Mouse (Mus musculus) v-Abl transformed pro-B cells (cell line): ENCODE measurements around the gene Hist1h2bc.
"Not testable (repeated sequence)": the region's sequence is repeated elsewhere in the genome, so short reads cannot be mapped to it uniquely, and the experiment has no call there.

ENCODE experiments used
- in situ Hi-C, 2 experiments: fragments of 400-800 bp; cut with MboI; formaldehyde crosslinking; loops; one replicate each; pipeline ENCODE4 v1.15.1; 2025; ENCODE audit not compliant: unreplicated experiment in 2 of 2

Hist1h2bc gene

GRCm38 (mm10) chr13:23697491-23698299, 13.7 kb downstream of the Hist1h2bc start:
- in situ Hi-C loops: loop anchor here in 1 of 2 experiments (5.0 to 10.0 kb wide), 3 partner anchors 35 to 265 kb away; partner anchors contain the start of genes Hist1h1d and Hist1h4f

DNA sequence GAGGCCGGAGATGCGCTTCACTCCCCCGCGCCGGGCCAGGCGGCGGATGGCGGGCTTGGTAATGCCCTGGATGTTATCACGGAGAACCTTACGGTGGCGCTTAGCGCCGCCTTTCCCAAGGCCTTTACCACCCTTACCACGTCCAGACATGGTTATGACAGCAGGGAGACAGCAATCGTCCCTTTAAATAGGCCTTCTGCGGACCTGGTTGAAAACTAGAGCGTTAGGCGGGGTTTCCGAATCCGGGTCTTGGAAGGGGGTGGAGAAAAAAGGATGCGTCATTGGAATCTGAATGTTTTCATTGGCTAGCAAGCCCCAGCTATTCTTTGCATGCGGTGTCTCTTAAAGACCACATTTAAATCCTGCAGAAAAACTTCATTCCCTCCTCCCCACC, 14.3 kb downstream of the Hist1h2bc start, which contains the start of gene Hist1h4c:
Gene Hist1h4c (minus strand): TSS at position 155 of the 394 bp plus-strand sequence.
- in situ Hi-C loops: loop anchor here in 1 of 2 experiments (5.0 to 10.0 kb wide), 3 partner anchors 34 to 266 kb away; partner anchors contain the start of genes Hist1h1d and Hist1h4f

DNA sequence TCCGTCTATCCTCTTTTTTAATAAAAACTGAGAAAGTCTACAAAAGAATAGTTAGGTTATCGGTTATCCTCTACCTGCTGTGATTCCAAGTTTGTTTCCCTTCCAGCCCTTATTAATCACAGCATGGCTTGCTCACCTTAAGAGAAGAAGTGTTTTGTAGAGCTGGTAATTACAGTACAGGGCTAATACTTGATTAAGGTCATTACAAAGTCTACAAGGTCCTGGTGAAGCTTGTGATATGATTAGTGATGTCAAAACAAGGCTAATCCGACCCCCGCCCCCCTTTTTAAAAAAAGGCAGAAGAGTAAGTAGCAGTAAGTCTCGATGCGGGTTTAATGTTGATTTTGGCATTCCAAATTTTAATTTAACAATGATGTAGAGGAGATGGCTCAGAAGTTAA, 15.0 kb downstream of the Hist1h2bc start:
- in situ Hi-C loops: loop anchor here in 1 of 2 experiments (5.0 to 10.0 kb wide), 3 partner anchors 33 to 267 kb away; partner anchors contain the start of genes Hist1h1d and Hist1h4f

- in situ Hi-C loops: loop anchor here (5.0 to 10.0 kb wide), 4 partner anchors 33 to 267 kb away; partner anchors contain the start of genes Hist1h1c (in 1 of the 2), Hist1h1d (in 1 of the 2) and Hist1h4f (in 1 of the 2)
These were observed 15.8 kb downstream of the Hist1h2bc start for GRCm38 (mm10) chr13:23699767-23700166.

DNA sequence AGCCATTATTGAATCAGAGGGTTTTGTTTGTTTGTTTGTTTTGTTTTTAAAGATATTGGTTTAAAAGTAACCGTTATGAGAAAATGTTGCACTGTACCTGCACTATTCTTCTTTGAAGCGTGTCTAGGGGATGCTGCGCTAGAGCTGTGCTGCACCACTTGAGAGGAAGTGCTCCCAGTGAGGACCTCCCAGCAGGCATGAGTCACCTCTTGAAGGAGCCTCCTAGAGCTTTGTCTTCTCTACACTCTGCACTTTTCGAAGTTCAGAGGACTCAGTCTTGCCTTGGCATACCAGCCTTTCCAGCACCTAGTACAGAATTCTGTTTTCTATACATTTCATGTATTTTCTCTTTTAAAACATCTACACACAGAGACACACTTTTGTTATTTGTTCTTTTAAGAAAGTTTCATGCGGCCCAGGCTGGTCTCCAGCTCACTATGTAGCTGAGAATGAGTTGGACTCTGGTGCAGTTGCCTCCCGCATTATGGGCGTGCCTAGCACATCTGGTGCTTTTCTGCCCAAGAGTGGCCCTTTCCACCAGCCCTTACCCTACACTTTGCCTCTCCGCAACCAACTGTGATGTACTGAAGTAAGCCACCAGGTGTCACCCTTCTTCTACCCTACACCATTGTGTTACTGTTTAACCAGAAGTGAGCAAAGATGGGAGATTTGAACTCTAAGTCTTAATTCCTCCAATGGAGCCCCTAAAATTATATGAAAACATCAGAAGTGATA, 17.0 kb downstream of the Hist1h2bc start:
- in situ Hi-C loops: loop anchor here in 1 of 2 experiments (5.0 kb wide), 1 partner anchor 36 kb away; the partner anchor contains the start of gene Hist1h1c

DNA sequence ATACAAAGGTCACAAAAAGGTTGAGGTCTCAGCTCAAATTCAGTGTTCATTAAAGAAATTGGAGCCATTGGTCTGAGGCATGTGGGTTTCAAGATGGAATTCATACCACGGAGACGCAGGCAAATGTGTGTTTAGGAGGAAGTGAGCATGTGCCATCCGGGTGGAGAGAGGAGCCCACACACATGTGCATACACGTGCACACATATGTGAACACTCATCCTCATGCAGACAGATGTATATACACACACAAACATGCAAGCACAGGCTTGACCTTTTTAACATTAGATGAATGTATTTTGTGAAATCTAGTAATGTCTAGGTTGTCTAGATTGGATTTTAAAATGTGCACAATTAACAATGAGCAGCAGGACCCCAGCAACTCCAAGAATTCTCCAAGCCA, 18.2 kb downstream of the Hist1h2bc start:
- in situ Hi-C loops: loop anchor here in 1 of 2 experiments (5.0 kb wide), 1 partner anchor 35 kb away; the partner anchor contains the start of gene Hist1h1c

- in situ Hi-C loops: loop anchor here in 1 of 2 experiments (5.0 kb wide), 1 partner anchor 34 kb away; the partner anchor contains the start of gene Hist1h1c
These were observed 18.8 kb downstream of the Hist1h2bc start for GRCm38 (mm10) chr13:23702801-23703200.

GRCm38 (mm10) chr13:23705751-23706356, 21.9 kb downstream of the Hist1h2bc start:
- in situ Hi-C loops: no loop called here

DNA sequence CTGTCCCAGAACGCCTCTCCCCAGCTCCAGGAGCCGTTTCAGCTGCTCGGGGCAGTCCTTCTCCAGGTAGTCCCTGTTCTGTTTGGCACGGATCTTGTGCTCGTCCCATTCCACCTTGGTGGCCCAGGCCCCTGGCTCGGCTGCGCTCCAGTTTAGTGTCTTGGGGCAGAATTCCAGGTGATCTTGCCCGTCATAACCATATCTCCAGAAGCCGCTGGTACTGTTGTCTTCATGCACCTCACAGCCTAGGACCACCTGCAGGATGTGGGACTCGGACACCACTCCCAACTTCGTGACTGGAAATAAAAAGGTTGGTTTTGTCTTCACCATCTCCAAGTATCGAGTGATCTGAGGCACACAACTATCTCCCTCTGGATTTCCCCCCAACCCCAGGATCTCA, 22.8 kb downstream of the Hist1h2bc start:
- in situ Hi-C loops: no loop called here

DNA sequence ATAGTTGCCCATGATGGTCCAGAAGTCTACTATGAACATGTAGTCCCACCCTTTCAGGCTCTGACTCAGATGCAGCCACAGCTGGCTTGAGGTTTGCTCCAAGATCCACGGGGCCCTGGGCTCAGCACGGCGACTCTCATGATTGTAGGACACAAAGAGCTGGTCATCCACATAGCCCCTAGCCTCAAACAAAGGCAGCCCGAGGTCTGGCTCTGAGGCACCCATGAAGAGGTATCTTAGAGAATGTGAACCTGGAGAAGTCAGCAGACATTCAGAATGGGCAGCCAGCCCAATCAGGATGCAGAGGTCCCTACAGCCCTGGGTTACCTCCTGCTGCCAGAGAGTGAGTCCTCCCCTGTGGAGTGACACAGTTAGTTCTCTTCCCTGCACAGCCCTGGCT, 24.0 kb downstream of the Hist1h2bc start:
- in situ Hi-C loops: no loop called here

GRCm38 (mm10) chr13:23708654-23709053, 24.7 kb downstream of the Hist1h2bc start:
- in situ Hi-C loops: no loop called here

DNA sequence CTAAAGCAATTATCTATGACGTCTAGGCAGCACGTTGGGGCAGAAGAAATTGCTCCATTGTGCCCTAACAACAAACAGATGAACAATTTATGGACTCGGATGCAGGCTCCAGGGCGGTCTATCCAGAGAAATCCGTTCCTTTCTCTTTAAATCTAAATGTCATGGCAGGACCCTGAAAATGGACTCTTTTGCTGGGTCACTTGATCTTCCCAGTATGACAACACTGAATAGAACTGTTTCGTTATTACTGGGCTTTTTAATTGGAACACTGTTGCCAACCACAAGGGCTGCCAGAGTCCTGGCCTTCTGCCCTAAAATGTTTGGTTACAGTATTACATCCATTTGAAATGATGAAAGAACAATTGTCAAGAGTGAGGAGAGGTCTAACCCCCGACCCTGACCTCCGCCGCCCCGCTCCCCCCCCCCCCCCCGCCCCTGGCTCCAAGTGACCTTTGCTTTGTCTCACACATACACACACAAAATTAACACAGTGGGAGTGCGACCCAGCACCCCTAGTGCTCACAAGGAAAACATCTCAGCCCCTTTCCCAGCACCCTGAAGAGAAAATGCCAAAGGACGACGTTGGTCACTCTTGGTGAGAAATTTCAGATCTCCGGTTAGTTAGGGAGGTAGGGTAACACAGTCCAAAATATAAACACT, 25.8 kb downstream of the Hist1h2bc start:
- in situ Hi-C loops: no loop called here

GRCm38 (mm10) chr13:23710374-23711089, 26.5 kb downstream of the Hist1h2bc start, which contains the start of gene Hfe:
Gene Hfe, minus strand, starts transcription at chr13:23710854.
- in situ Hi-C loops: no loop called here

GRCm38 (mm10) chr13:23716261-23717042, 32.5 kb downstream of the Hist1h2bc start:
- in situ Hi-C loops: no loop called here

- in situ Hi-C loops: no loop called here
These were observed 33.2 kb downstream of the Hist1h2bc start for GRCm38 (mm10) chr13:23717176-23717575.

DNA sequence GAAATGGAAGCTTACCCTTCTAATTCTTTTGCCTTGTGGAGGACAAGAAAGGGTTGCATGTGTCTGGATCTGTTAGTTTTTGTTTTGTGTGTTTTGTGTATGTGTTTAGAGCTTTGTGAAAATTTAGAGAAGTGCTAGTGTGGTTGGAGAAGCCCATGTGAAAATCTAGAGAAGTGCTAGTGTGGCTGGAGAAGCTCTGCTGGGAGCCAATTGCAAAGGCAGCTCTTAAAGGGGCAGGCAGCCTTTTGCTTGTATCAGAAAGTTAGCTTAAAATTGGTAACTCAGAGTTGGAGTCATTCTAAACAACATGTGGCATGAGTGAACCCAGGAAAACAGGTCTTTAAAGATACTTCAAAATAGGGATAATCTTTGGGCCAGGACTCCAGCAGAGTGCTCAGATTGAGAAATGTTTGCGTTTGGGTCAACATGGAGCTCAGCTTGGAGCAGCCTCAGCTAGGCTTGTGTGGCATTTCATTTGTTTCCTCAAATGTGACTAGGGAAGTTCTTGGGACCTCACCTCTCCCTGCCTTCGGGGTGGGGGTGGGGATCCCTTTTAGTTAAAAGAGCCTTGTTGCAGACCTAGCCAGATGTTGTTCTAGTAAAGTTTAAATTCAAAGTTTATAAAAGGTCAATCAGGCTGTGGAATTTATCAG, 33.7 kb downstream of the Hist1h2bc start:
- in situ Hi-C loops: not testable (repeated sequence)

- in situ Hi-C loops: no loop called here
These were observed 40.2 kb downstream of the Hist1h2bc start for GRCm38 (mm10) chr13:23724239-23724638.

DNA sequence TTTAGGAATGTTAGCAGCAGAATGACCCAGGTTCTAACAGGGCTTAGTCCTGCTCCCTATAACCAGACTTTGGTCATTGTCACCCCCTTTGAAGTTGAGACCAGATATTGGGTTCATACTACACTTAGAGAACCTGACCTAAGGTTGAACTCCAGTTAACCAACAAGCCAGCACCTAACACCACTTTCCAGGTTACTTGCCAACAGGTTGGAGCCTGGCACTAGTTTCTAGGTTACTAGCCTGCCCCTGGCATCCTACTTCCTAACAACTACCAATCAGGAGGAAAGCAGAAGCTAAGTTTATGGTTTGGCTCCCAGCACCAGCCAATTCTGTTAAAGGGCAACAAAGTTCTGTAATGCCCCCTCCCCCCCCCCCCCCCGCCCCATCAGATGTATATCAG, 41.2 kb downstream of the Hist1h2bc start:
- in situ Hi-C loops: no loop called here
